Mouse (Mus musculus) heart, embryonic 14.5 days (tissue): ENCODE results near the gene Armh1. TPM values are rescaled to one million over a fixed set of nuclear protein-coding genes. Genes with fewer than 3 reads are reported as not detected.

Experiments
- ATAC-seq: fragments of 200-750 bp; cut with Nextera tagmentation; 2 replicates; pipeline ENCODE4 v1.8.0; 2017; ENCODE audit warnings: low read depth, moderate TSS enrichment; ENCODE audit not compliant: insufficient number of reproducible peaks, insufficient read depth, low FRiP score
- H3K27ac ChIP-seq, 2 experiments: fragments of 200-500 bp in 1 of 2; fragments of 300-500 bp in 1 of 2; sonication (generic) in 1 of 2; replicated peaks in 1 of 2; 2 replicates each; pipeline ENCODE4 v1.5.1; 2012 to 2014; ENCODE audit warnings: low read depth in 2 of 2, low read length in 2 of 2, control low read depth in 1 of 2, mild to moderate bottlenecking in 1 of 2, mixed read lengths in 1 of 2; ENCODE audit not compliant: control insufficient read depth in 1 of 2, insufficient read depth in 1 of 2
- H3K27me3 ChIP-seq: fragments of 300-500 bp; sonication (generic); 2 replicates; pipeline ENCODE4 v1.6.1; 2014; ENCODE audit warnings: mild to moderate bottlenecking, low read length, control low read depth; ENCODE audit not compliant: control insufficient read depth, insufficient read depth
- H3K36me3 ChIP-seq: fragments of 300-500 bp; sonication (generic); 2 replicates; pipeline ENCODE4 v1.6.1; 2014; ENCODE audit warnings: mild to moderate bottlenecking, control low read depth, low read length, mixed read lengths; ENCODE audit not compliant: control insufficient read depth, insufficient read depth
- H3K4me1 ChIP-seq, 2 experiments: fragments of 200-500 bp in 1 of 2; fragments of 300-500 bp in 1 of 2; sonication (generic) in 1 of 2; 2 replicates each; pipeline ENCODE4 v1.6.1; 2012 to 2014; ENCODE audit warnings: low read length in 2 of 2, control low read depth in 1 of 2, mixed read lengths in 1 of 2; ENCODE audit not compliant: control insufficient read depth in 2 of 2, insufficient read depth in 2 of 2
- H3K4me2 ChIP-seq: fragments of 300-500 bp; sonication (generic); 2 replicates; pipeline ENCODE4 v1.6.1; 2014; ENCODE audit warnings: mild to moderate bottlenecking, low read length
- H3K4me3 ChIP-seq, 2 experiments: fragments of 200-500 bp in 1 of 2; fragments of 300-500 bp in 1 of 2; sonication (generic) in 1 of 2; 2 replicates each; pipeline ENCODE4 v1.5.1; 2012 to 2014; ENCODE audit warnings: low read length in 2 of 2, mild to moderate bottlenecking in 2 of 2, control low read depth in 1 of 2, low read depth in 1 of 2, moderate library complexity in 1 of 2; ENCODE audit not compliant: control insufficient read depth in 1 of 2, insufficient read depth in 1 of 2
- H3K9ac ChIP-seq: fragments of 300-500 bp; sonication (generic); 2 replicates; pipeline ENCODE4 v1.6.1; 2014; ENCODE audit warnings: mild to moderate bottlenecking, low read length
- H3K9me3 ChIP-seq: fragments of 300-500 bp; sonication (generic); 2 replicates; pipeline ENCODE4 v1.6.1; 2016; ENCODE audit warnings: low read length, control low read depth; ENCODE audit not compliant: control insufficient read depth
- WGBS: fragments of 180-500 bp; shearing (Covaris S2); extraction: QIAGEN DNeasy Blood & Tissue Kit; methylation state at CpG from one replicate; pipeline ENCODE4 v1.1.7; 2014; 5-methylcytosine and 5-hydroxymethylcytosine counted together
- polyA plus RNA-seq: library from polyadenylated mRNA; unstranded; fragments of >200 nt; fragmentation: Nextera tagmentation; extraction: Ambion mirVana; gene quantifications from 2 replicates; pipeline ENCODE4 v1.2.1, GENCODE M21; 2014

Armh1 gene
- polyA plus RNA-seq, 1 experiment from 2014 or later, result 0.27 TPM

- Histone ChIP-seq H3K4me3 (no peak overlapping the region), H3K9ac (no peak overlapping the region), H3K4me2 (no peak overlapping the region), H3K27me3 (no peaks in the 10 kb centered on the region), H3K27ac (no peak overlapping the region), H3K36me3 (peaks cover 100% of the 10 kb centered on the region), H3K4me1 (peaks cover 0 to 5% of the 10 kb centered on the region in 2 experiments; a peak in 1 of 4 replicates), H3K9me3 (peaks cover 12% of the 10 kb centered on the region)
- 93% methylated on average over 13 of the region's 13 CpGs for WGBS
- ATAC-seq, result no peak
These were observed 25.1 kb upstream of the Armh1 start for GRCm38 (mm10) chr4:117277021-117277420.

- no peak overlapping the region for H3K4me2 ChIP-seq
- no peak for ATAC-seq
- H3K9ac ChIP-seq, result no peak overlapping the region
- WGBS, result 92% methylated on average over 17 of the region's 17 CpGs
- H3K27me3 ChIP-seq, result no peaks in the 10 kb centered on the region
- peaks cover 12% of the 10 kb centered on the region for H3K9me3 ChIP-seq
- H3K4me3 ChIP-seq, result no peak overlapping the region
- H3K36me3 ChIP-seq, result peaks cover 100% of the 10 kb centered on the region
- H3K4me1 ChIP-seq, result peaks cover 0 to 5% of the 10 kb centered on the region in 2 experiments; a peak in 1 of 4 replicates
- H3K27ac ChIP-seq, result no peak overlapping the region
These were observed 24.4 kb upstream of the Armh1 start for GRCm38 (mm10) chr4:117276281-117276711.

- Histone ChIP-seq H3K4me1 (peaks cover 0 to 5% of the 10 kb centered on the region in 2 experiments; a peak in 1 of 4 replicates), H3K36me3 (peaks cover 88% of the 10 kb centered on the region), H3K9me3 (peaks cover 12% of the 10 kb centered on the region), H3K27ac (no peak overlapping the region), H3K27me3 (no peaks in the 10 kb centered on the region), H3K4me2 (no peak overlapping the region), H3K4me3 (no peak overlapping the region), H3K9ac (no peak overlapping the region)
- ATAC-seq, result no peak
- 88% methylated on average over 4 of the region's 4 CpGs for WGBS
These were observed 22.8 kb upstream of the Armh1 start for GRCm38 (mm10) chr4:117274720-117275119.

DNA sequence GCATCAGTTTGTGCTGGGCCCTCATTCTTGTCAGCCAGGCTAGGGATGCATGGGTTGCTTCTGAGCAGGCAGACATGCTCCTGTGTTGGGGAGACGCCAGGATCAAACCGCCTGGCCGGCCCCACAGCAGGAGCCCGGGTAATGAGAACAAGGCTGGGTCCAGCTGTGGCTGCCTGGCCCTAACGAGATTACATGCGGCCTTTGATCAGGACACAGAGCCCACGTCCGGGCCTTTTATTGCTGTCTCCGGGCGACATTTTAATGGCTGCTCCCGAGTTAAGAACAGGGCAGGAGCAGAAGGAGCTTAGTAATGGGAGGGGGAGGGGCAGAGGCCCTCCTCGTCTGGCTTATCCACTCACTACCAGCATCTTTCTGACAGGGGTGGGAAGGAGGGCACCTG lies 20.5 kb upstream of the Armh1 start:
- 37% methylated on average over 12 of the region's 12 CpGs for WGBS
- H3K27me3 ChIP-seq, result no peaks in the 10 kb centered on the region
- no peaks in the 10 kb centered on the region for H3K4me1 ChIP-seq
- peaks cover 81% of the 10 kb centered on the region for H3K36me3 ChIP-seq
- no peak overlapping the region for H3K9ac ChIP-seq
- no peak overlapping the region for H3K27ac ChIP-seq
- no peak overlapping the region for H3K4me3 ChIP-seq
- peaks cover 12% of the 10 kb centered on the region for H3K9me3 ChIP-seq
- no peak for ATAC-seq
- H3K4me2 ChIP-seq, result no peak overlapping the region

GRCm38 (mm10) chr4:117270278-117270677 lies 18.4 kb upstream of the Armh1 start:
- H3K27ac ChIP-seq, result no peak overlapping the region
- peaks cover 12% of the 10 kb centered on the region for H3K9me3 ChIP-seq
- no peak for ATAC-seq
- no peak overlapping the region for H3K4me3 ChIP-seq
- WGBS, result 10% methylated on average over 6 of the region's 6 CpGs
- H3K27me3 ChIP-seq, result no peaks in the 10 kb centered on the region
- H3K4me2 ChIP-seq, result no peak overlapping the region
- peaks cover 59% of the 10 kb centered on the region for H3K36me3 ChIP-seq
- no peaks in the 10 kb centered on the region for H3K4me1 ChIP-seq
- no peak overlapping the region for H3K9ac ChIP-seq

DNA sequence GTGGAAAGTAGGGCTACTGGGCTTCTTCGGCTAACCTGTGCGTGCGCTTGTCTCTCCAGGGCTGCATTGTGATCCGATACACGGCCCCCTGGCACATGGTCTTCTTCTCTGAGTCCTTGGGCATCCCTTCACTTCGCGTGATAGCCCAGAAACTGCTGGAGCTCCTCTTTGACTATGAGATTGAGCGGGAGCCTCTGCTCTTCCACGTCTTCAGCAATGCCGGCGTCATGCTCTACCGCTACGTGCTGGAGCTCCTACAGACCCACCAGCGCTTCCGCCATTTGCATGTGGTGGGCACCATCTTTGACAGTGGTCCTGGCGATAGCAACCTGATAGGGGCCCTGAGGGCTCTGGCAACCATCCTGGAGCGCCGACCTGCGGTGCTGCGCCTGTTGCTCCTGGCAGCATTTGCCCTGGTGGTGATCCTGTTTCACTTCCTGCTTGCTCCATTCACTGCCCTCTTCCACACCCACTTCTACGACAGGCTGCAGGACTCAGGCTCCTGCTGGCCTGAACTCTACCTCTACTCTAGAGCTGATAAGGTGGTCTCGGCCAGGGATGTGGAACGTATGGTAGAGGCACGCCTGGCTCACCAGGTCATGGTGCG lies 16.0 kb upstream of the Armh1 start:
- Histone ChIP-seq H3K27me3 (no peaks in the 10 kb centered on the region), H3K27ac (no peak overlapping the region), H3K4me3 (no peak overlapping the region), H3K4me2 (no peak overlapping the region), H3K9ac (no peak overlapping the region), H3K4me1 (no peaks in the 10 kb centered on the region), H3K9me3 (no peaks in the 10 kb centered on the region), H3K36me3 (peaks cover 36% of the 10 kb centered on the region)
- WGBS, result 81% methylated on average over 25 of the region's 25 CpGs
- ATAC-seq, result no peak

- Histone ChIP-seq H3K27ac (no peak overlapping the region), H3K9ac (no peak overlapping the region), H3K9me3 (no peaks in the 10 kb centered on the region), H3K4me2 (no peak overlapping the region), H3K36me3 (peaks cover 29% of the 10 kb centered on the region), H3K4me3 (no peak overlapping the region), H3K27me3 (no peaks in the 10 kb centered on the region), H3K4me1 (no peaks in the 10 kb centered on the region)
- no peak for ATAC-seq
- 3% methylated on average over 2 of the region's 2 CpGs for WGBS
These were observed 15.4 kb upstream of the Armh1 start for GRCm38 (mm10) chr4:117267284-117267683.

DNA sequence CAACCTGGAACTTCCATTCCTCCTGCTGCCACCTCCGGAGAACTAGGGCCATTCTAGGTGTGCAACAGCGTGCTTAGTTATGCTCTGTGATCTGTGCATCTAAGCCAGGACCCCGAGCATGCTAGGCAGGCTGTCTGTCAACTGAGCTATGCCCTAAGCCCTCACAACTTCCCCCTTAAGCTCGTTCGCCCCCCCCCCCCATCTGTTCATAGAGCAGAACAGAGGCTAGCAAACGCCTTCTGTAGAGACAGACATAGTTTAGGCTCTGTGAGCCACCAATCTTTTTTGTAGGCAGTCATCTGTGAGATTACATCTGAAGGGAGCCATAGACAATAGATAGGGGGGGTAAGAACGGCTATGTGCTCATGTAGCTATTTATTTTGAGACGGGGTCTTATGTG lies 11.1 kb upstream of the Armh1 start:
- Histone ChIP-seq H3K9me3 (no peaks in the 10 kb centered on the region), H3K4me1 (no peaks in the 10 kb centered on the region), H3K4me2 (no peak overlapping the region), H3K27ac (no peak overlapping the region), H3K9ac (no peak overlapping the region), H3K4me3 (no peak overlapping the region), H3K27me3 (no peaks in the 10 kb centered on the region), H3K36me3 (peaks cover 8% of the 10 kb centered on the region)
- ATAC-seq, result no peak
- WGBS, result 75% methylated on average over 8 of the region's 8 CpGs
